27 mouse cellular contexts compared by ENCODE assay signal in the genomic region with DNA sequence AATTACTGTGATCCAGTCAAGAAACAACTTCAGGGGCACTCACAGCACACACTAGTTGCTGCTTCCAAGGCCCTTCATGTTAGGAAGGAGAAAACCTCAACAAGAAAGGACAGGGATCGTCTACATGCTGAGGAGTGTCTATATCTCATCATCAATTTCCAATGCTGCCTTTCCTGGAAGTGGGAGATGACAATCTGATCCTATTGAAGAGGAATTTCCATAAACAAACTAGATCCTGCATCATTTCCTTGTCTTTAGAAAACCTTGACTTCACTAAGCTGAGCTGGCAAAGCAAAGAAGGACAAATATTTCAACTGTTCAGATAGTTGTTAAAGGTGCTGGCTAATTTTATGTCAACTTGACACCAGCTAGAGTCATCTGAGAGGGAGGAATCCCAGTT.
"Had no signal": no experiment of that assay in that cellular context is flagged by ENCODE, and none has a peak within 500 bp of the region (broad histone marks: within the 10 kb centered on the region; RNA-seq: fewer than 3 reads in every experiment).

No protein-coding gene starts in this region.

- H3K4me1 ChIP-seq: embryonic facial prominence, embryonic 12.5 days; embryonic facial prominence, embryonic 13.5 days; embryonic facial prominence, embryonic 15.5 days; forebrain, embryonic 10.5 days; forebrain, embryonic 12.5 days; forebrain, embryonic 13.5 days; forebrain, embryonic 15.5 days had no signal

- H3K4me2 ChIP-seq: embryonic facial prominence, embryonic 12.5 days; embryonic facial prominence, embryonic 13.5 days; embryonic facial prominence, embryonic 15.5 days; forebrain, embryonic 12.5 days; forebrain, embryonic 13.5 days; forebrain, embryonic 15.5 days had no signal

- H3K36me3 ChIP-seq: embryonic facial prominence, embryonic 10.5 days; embryonic facial prominence, embryonic 12.5 days; embryonic facial prominence, embryonic 13.5 days; embryonic facial prominence, embryonic 15.5 days; forebrain, embryonic 10.5 days; forebrain, embryonic 12.5 days; forebrain, embryonic 15.5 days had no signal

- H3K27me3 ChIP-seq: embryonic facial prominence, embryonic 12.5 days; embryonic facial prominence, embryonic 13.5 days; embryonic facial prominence, embryonic 15.5 days; forebrain, embryonic 13.5 days; forebrain, embryonic 15.5 days had no signal

- H3K27ac ChIP-seq: embryonic facial prominence, embryonic 10.5 days; embryonic facial prominence, embryonic 12.5 days; embryonic facial prominence, embryonic 13.5 days; embryonic facial prominence, embryonic 15.5 days; forebrain, embryonic 10.5 days; forebrain, embryonic 12.5 days; forebrain, embryonic 13.5 days; forebrain, embryonic 15.5 days; gastrocnemius, adult 2 months had no signal

- DNase-seq: cerebellum, adult 2 months; cerebellum, adult 8-10 months; cerebellum, adult 9-10 months; cerebellum, adult 9-11 months; cerebellum, postnatal 10 days; cerebellum, postnatal 14 days; cerebellum, postnatal 25 days; cerebellum, postnatal 36 days; embryo, embryonic 11 days; forebrain, postnatal 0 days; gastrocnemius, adult 2 months; gastrocnemius, postnatal 10 days; gastrocnemius, postnatal 14 days; gastrocnemius, postnatal 25 days; gastrocnemius, postnatal 36 days; heart, adult 18-20 months had no signal

- H3K4me3 ChIP-seq: embryonic facial prominence, embryonic 10.5 days; embryonic facial prominence, embryonic 12.5 days; embryonic facial prominence, embryonic 13.5 days; embryonic facial prominence, embryonic 15.5 days; erythroblast, embryonic 14.5 days; forebrain, embryonic 10.5 days; forebrain, embryonic 12.5 days; forebrain, embryonic 13.5 days; forebrain, embryonic 15.5 days; gastrocnemius, adult 2 months had no signal

- H3K9me3 ChIP-seq: embryonic facial prominence, embryonic 10.5 days; embryonic facial prominence, embryonic 12.5 days; embryonic facial prominence, embryonic 13.5 days; embryonic facial prominence, embryonic 15.5 days; forebrain, embryonic 10.5 days; forebrain, embryonic 12.5 days; forebrain, embryonic 13.5 days; forebrain, embryonic 15.5 days had no signal

- ATAC-seq: forebrain, embryonic 13.5 days; forebrain, embryonic 14.5 days; forebrain, embryonic 15.5 days; forebrain, embryonic 16.5 days; forebrain, postnatal 0 days had no signal

- H3K9ac ChIP-seq: embryonic facial prominence, embryonic 12.5 days; embryonic facial prominence, embryonic 13.5 days; embryonic facial prominence, embryonic 15.5 days; forebrain, embryonic 12.5 days; forebrain, embryonic 13.5 days; forebrain, embryonic 15.5 days; forebrain, postnatal 0 days had no signal
